Mouse (Mus musculus) forebrain, embryonic 12.5 days (tissue): ENCODE measurements around the gene Ccdc47. TPM values are rescaled to one million over a fixed set of nuclear protein-coding genes. Genes with fewer than 3 reads are reported as not detected.
"Not testable (repeated sequence)": the region's sequence is repeated elsewhere in the genome, so short reads cannot be mapped to it uniquely, and the experiment has no call there.

Source experiments
- ATAC-seq: fragments of 200-750 bp; cut with Nextera tagmentation; 2 replicates; pipeline ENCODE4 v1.8.0; 2017; ENCODE audit warnings: moderate TSS enrichment; ENCODE audit not compliant: low FRiP score
- H3K27ac ChIP-seq: fragments of 300-500 bp; sonication (generic); 2 replicates; pipeline ENCODE4 v1.5.1; 2016; ENCODE audit warnings: mild to moderate bottlenecking
- H3K27me3 ChIP-seq: fragments of 300-500 bp; sonication (generic); 2 replicates; pipeline ENCODE4 v1.6.1; 2016; ENCODE audit warnings: mild to moderate bottlenecking
- H3K36me3 ChIP-seq: fragments of 300-500 bp; sonication (generic); replicated peaks from 2 replicates; pipeline ENCODE4 v1.6.1; 2016; ENCODE audit warnings: mild to moderate bottlenecking
- H3K4me1 ChIP-seq: fragments of 300-500 bp; sonication (generic); 2 replicates; pipeline ENCODE4 v1.6.1; 2016
- H3K4me2 ChIP-seq: fragments of 300-500 bp; sonication (generic); 2 replicates; pipeline ENCODE4 v1.6.1; 2016; ENCODE audit warnings: mild to moderate bottlenecking, moderate library complexity
- H3K4me3 ChIP-seq: fragments of 300-500 bp; sonication (generic); replicated peaks from 2 replicates; pipeline ENCODE4 v1.5.1; 2016; ENCODE audit warnings: mild to moderate bottlenecking
- H3K9ac ChIP-seq: fragments of 300-500 bp; sonication (generic); 2 replicates; pipeline ENCODE4 v1.6.1; 2016; ENCODE audit warnings: mild to moderate bottlenecking
- H3K9me3 ChIP-seq: fragments of 300-500 bp; sonication (generic); 2 replicates; pipeline ENCODE4 v1.6.1; 2016
- WGBS: fragments of 180-500 bp; shearing (Covaris S2); methylation state at CpG from one replicate; pipeline ENCODE4 v1.1.7; 2016; 5-methylcytosine and 5-hydroxymethylcytosine counted together
- polyA plus RNA-seq: library from polyadenylated mRNA; unstranded; fragments of >200 nt; fragmentation: Nextera tagmentation; extraction: Ambion mirVana; gene quantifications from 2 replicates; pipeline ENCODE4 v1.2.1, GENCODE M21; 2016

The Ccdc47 gene
- 91.9 and 92.1 TPM in 2 replicates for polyA plus RNA-seq

GRCm38 (mm10) chr11:106215927-106216729, at the start of gene Ccdc47:
Ccdc47 (minus strand) TSS chr11:106216344.
- Histone ChIP-seq H3K4me2 (peak within 1 kb of the TSS; percentile 63), H3K9ac (peak within 1 kb of the TSS; percentile 98), H3K4me3 (peak within 1 kb of the TSS; percentile 96), H3K4me1 (peaks cover 26% of the 10 kb centered on the region), H3K27ac (peak within 1 kb of the TSS; percentile 96), H3K9me3 (no peaks in the 10 kb centered on the region), H3K36me3 (peaks cover 22% of the 10 kb centered on the region), H3K27me3 (no peaks in the 10 kb centered on the region)
- peak; percentile 97 for ATAC-seq
- under 1% methylated on average over 46 of the region's 46 CpGs for WGBS

- H3K27ac ChIP-seq = no peak overlapping the region
- no peak overlapping the region for H3K4me2 ChIP-seq
- no peak overlapping the region for H3K4me3 ChIP-seq
- peaks cover 23% of the 10 kb centered on the region for H3K4me1 ChIP-seq
- no peaks in the 10 kb centered on the region for H3K9me3 ChIP-seq
- no peak overlapping the region for H3K9ac ChIP-seq
- 95% methylated on average over 4 of the region's 4 CpGs for WGBS
- no peaks in the 10 kb centered on the region for H3K27me3 ChIP-seq
- ATAC-seq = no peak
- H3K36me3 ChIP-seq = peaks cover 70% of the 10 kb centered on the region
These were observed 49.4 kb upstream of the Ccdc47 start for GRCm38 (mm10) chr11:106265570-106265969.

- WGBS = 95% methylated on average over 15 of the region's 15 CpGs
- peaks cover 72% of the 10 kb centered on the region for H3K36me3 ChIP-seq
These were observed 48.8 kb upstream of the Ccdc47 start for GRCm38 (mm10) chr11:106264988-106265387.

GRCm38 (mm10) chr11:106263963-106264362, 47.8 kb upstream of the Ccdc47 start:
- no peaks in the 10 kb centered on the region for H3K9me3 ChIP-seq
- 92% methylated on average over 9 of the region's 9 CpGs for WGBS
- no peak overlapping the region for H3K9ac ChIP-seq
- no peak for ATAC-seq
- H3K36me3 ChIP-seq = peaks cover 81% of the 10 kb centered on the region
- H3K4me1 ChIP-seq = peaks cover 18% of the 10 kb centered on the region
- H3K4me2 ChIP-seq = no peak overlapping the region
- no peaks in the 10 kb centered on the region for H3K27me3 ChIP-seq
- H3K4me3 ChIP-seq = no peak overlapping the region
- no peak overlapping the region for H3K27ac ChIP-seq

More at GRCm38 (mm10) chr11:106264988-106265387, 48.8 kb upstream of the Ccdc47 start:
- H3K4me3 ChIP-seq = no peak overlapping the region
- no peak overlapping the region for H3K27ac ChIP-seq
- H3K9ac ChIP-seq = no peak overlapping the region
- no peak for ATAC-seq
- H3K4me1 ChIP-seq = peaks cover 22% of the 10 kb centered on the region
- H3K9me3 ChIP-seq = no peaks in the 10 kb centered on the region
- H3K27me3 ChIP-seq = no peaks in the 10 kb centered on the region
- H3K4me2 ChIP-seq = no peak overlapping the region

GRCm38 (mm10) chr11:106260826-106261450, 44.8 kb upstream of the Ccdc47 start:
- WGBS = 91% methylated on average over 14 of the region's 14 CpGs

GRCm38 (mm10) chr11:106256775-106257174, 40.6 kb upstream of the Ccdc47 start:
- Histone ChIP-seq H3K4me1 (peaks cover 23% of the 10 kb centered on the region), H3K36me3 (peaks cover 63% of the 10 kb centered on the region), H3K4me2 (peak overlapping the region; percentile 97), H3K9ac (peak overlapping the region; percentile 85), H3K27me3 (no peaks in the 10 kb centered on the region), H3K4me3 (peak overlapping the region; percentile 79), H3K27ac (no peak overlapping the region), H3K9me3 (no peaks in the 10 kb centered on the region)
- 78% methylated on average over 5 of the region's 5 CpGs for WGBS
- no peak for ATAC-seq

More at GRCm38 (mm10) chr11:106260826-106261450, 44.8 kb upstream of the Ccdc47 start:
- Histone ChIP-seq H3K4me3 (no peak overlapping the region), H3K9ac (no peak overlapping the region), H3K36me3 (peaks cover 80% of the 10 kb centered on the region), H3K4me2 (no peak overlapping the region), H3K27ac (no peak overlapping the region), H3K4me1 (peaks cover 14% of the 10 kb centered on the region), H3K9me3 (no peaks in the 10 kb centered on the region), H3K27me3 (no peaks in the 10 kb centered on the region)
- no peak for ATAC-seq

- H3K27me3 ChIP-seq = no peaks in the 10 kb centered on the region
- under 1% methylated on average over 42 of the region's 42 CpGs for WGBS
- H3K9ac ChIP-seq = peak within 1 kb of the TSS; percentile 85
- peak within 1 kb of the TSS; percentile 82 for H3K27ac ChIP-seq
- peak within 1 kb of the TSS; percentile 79 for H3K4me3 ChIP-seq
- no peaks in the 10 kb centered on the region for H3K9me3 ChIP-seq
- peaks cover 63% of the 10 kb centered on the region for H3K36me3 ChIP-seq
- H3K4me2 ChIP-seq = peak within 1 kb of the TSS; percentile 97
- peaks cover 23% of the 10 kb centered on the region for H3K4me1 ChIP-seq
- ATAC-seq = peak; percentile 96
These were observed 39.7 kb upstream of the Ccdc47 start, which contains the start of the genes Ftsj3 and Psmc5 for GRCm38 (mm10) chr11:106255685-106256451. Ftsj3 (minus strand) TSS chr11:106256079. Psmc5 (plus strand) TSS chr11:106256154.

- 5% methylated on average over 22 of the region's 22 CpGs for WGBS
- Histone ChIP-seq H3K4me1 (peaks cover 23% of the 10 kb centered on the region), H3K27me3 (no peaks in the 10 kb centered on the region), H3K9ac (peak overlapping the region; percentile 85), H3K27ac (0 out of 2 replicates have a peak overlapping the region, but pooled peaks have one; percentile 82), H3K4me2 (peak overlapping the region; percentile 97), H3K4me3 (peak overlapping the region; percentile 79), H3K36me3 (peaks cover 65% of the 10 kb centered on the region), H3K9me3 (no peaks in the 10 kb centered on the region)
- ATAC-seq = no peak
These were observed 39.0 kb upstream of the Ccdc47 start for GRCm38 (mm10) chr11:106255174-106255573.

GRCm38 (mm10) chr11:106254767-106255166, 38.6 kb upstream of the Ccdc47 start:
- H3K4me1 ChIP-seq = peaks cover 23% of the 10 kb centered on the region
- H3K4me3 ChIP-seq = peak overlapping the region; percentile 79
- no peaks in the 10 kb centered on the region for H3K27me3 ChIP-seq
- no peak overlapping the region for H3K27ac ChIP-seq
- H3K9me3 ChIP-seq = no peaks in the 10 kb centered on the region
- ATAC-seq = no peak
- peak overlapping the region; percentile 97 for H3K4me2 ChIP-seq
- 18% methylated on average over 2 of the region's 2 CpGs for WGBS
- peaks cover 68% of the 10 kb centered on the region for H3K36me3 ChIP-seq
- peak overlapping the region; percentile 85 for H3K9ac ChIP-seq

GRCm38 (mm10) chr11:106249326-106249725, 33.2 kb upstream of the Ccdc47 start:
- H3K36me3 ChIP-seq = peaks cover 98% of the 10 kb centered on the region
- H3K9me3 ChIP-seq = no peaks in the 10 kb centered on the region
- no peak for ATAC-seq
- H3K9ac ChIP-seq = no peak overlapping the region
- H3K4me1 ChIP-seq = no peaks in the 10 kb centered on the region
- no peak overlapping the region for H3K4me2 ChIP-seq
- H3K4me3 ChIP-seq = no peak overlapping the region
- H3K27me3 ChIP-seq = no peaks in the 10 kb centered on the region
- 90% methylated on average over 7 of the region's 7 CpGs for WGBS
- no peak overlapping the region for H3K27ac ChIP-seq

GRCm38 (mm10) chr11:106246834-106247233, 30.7 kb upstream of the Ccdc47 start:
- Histone ChIP-seq H3K27ac (no peak overlapping the region), H3K9me3 (no peaks in the 10 kb centered on the region), H3K4me2 (no peak overlapping the region), H3K4me3 (no peak overlapping the region), H3K9ac (no peak overlapping the region), H3K4me1 (no peaks in the 10 kb centered on the region), H3K36me3 (peaks cover 99% of the 10 kb centered on the region), H3K27me3 (no peaks in the 10 kb centered on the region)
- ATAC-seq = no peak
- WGBS = 93% methylated on average over 1 of the region's 1 CpGs

GRCm38 (mm10) chr11:106233978-106234377, 17.8 kb upstream of the Ccdc47 start:
- not testable (repeated sequence) for H3K27ac ChIP-seq, H3K9ac ChIP-seq, H3K9me3 ChIP-seq, H3K4me3 ChIP-seq, H3K27me3 ChIP-seq, ATAC-seq, H3K4me1 ChIP-seq, H3K4me2 ChIP-seq
- 82% methylated on average over 8 of the region's 8 CpGs for WGBS
- H3K36me3 ChIP-seq = peaks cover 75% of the 10 kb centered on the region
